Mouse (Mus musculus) right cerebral cortex, adult 18-20 months (tissue): ENCODE results near the gene A030005L19Rik.
"Not testable (repeated sequence)": the region's sequence is repeated elsewhere in the genome, so short reads cannot be mapped to it uniquely, and the experiment has no call there.

ENCODE experiments used
- DNase-seq: peaks from one replicate; pipeline ENCODE4 v3.0.0; 2022; ENCODE audit warnings: mixed read lengths

A030005L19Rik gene

GRCm38 (mm10) chr1:82913025-82913424 is at the start of gene A030005L19Rik:
A030005L19Rik (plus strand) TSS chr1:82913325.
- no peak for DNase-seq

GRCm38 (mm10) chr1:82870202-82870601 is 42.9 kb upstream of the A030005L19Rik start:
- DNase-seq, result no peak

- peak; percentile 16 for DNase-seq
Measured at GRCm38 (mm10) chr1:82879172-82879571, 34.0 kb upstream of the A030005L19Rik start.

GRCm38 (mm10) chr1:82880196-82880595 is 32.9 kb upstream of the A030005L19Rik start:
- DNase-seq, result no peak

GRCm38 (mm10) chr1:82893269-82893668 is 19.9 kb upstream of the A030005L19Rik start:
- no peak for DNase-seq

- no peak for DNase-seq
Measured at GRCm38 (mm10) chr1:82900567-82900966, 12.6 kb upstream of the A030005L19Rik start.

GRCm38 (mm10) chr1:82901201-82901600 is 11.9 kb upstream of the A030005L19Rik start:
- DNase-seq, result no peak

- no peak for DNase-seq
Measured at GRCm38 (mm10) chr1:82905886-82906285, 7.2 kb upstream of the A030005L19Rik start.

GRCm38 (mm10) chr1:82913434-82913833 is 309 bp downstream of the A030005L19Rik start:
- not testable (repeated sequence) for DNase-seq

GRCm38 (mm10) chr1:82924650-82925049 is 11.5 kb downstream of the A030005L19Rik start, which contains the start of gene A030014E15Rik:
A030014E15Rik (plus strand) TSS chr1:82924917.
- no peak for DNase-seq

- not testable (repeated sequence) for DNase-seq
Measured at GRCm38 (mm10) chr1:82930558-82930957, 17.4 kb downstream of the A030005L19Rik start.

GRCm38 (mm10) chr1:82931326-82931725 is 18.2 kb downstream of the A030005L19Rik start, which contains the start of gene Gm6217:
Gm6217 (minus strand) TSS chr1:82931399.
- DNase-seq, result not testable (repeated sequence)

- no peak for DNase-seq
Measured at GRCm38 (mm10) chr1:82938666-82939065, 25.5 kb downstream of the A030005L19Rik start.

GRCm38 (mm10) chr1:82942505-82942904 is 29.4 kb downstream of the A030005L19Rik start:
- DNase-seq, result not testable (repeated sequence)

GRCm38 (mm10) chr1:82943295-82943694 is 30.2 kb downstream of the A030005L19Rik start, which contains the start of gene A030003K21Rik:
A030003K21Rik (minus strand) TSS chr1:82943388.
- not testable (repeated sequence) for DNase-seq

GRCm38 (mm10) chr1:82946029-82946428 is 32.9 kb downstream of the A030005L19Rik start:
- DNase-seq, result not testable (repeated sequence)

GRCm38 (mm10) chr1:82948601-82949000 is 35.5 kb downstream of the A030005L19Rik start:
- DNase-seq, result no peak

GRCm38 (mm10) chr1:82955913-82956312 is 42.8 kb downstream of the A030005L19Rik start, which contains the start of gene Gm7544:
Gm7544 (minus strand) TSS chr1:82956013.
- not testable (repeated sequence) for DNase-seq

GRCm38 (mm10) chr1:82959870-82960385 is 46.8 kb downstream of the A030005L19Rik start, which contains the start of gene Gm47955:
Gm47955 (plus strand) TSS chr1:82960286.
- no peak for DNase-seq
